Mouse (Mus musculus) leukemia stem cell, adult 10-12 weeks (primary cell): ENCODE measurements around the gene Kif27. TPM values are rescaled to one million over a fixed set of nuclear protein-coding genes. Genes with fewer than 3 reads are reported as not detected.

Experiments
- polyA plus RNA-seq: library from polyadenylated mRNA; stranded (reverse); fragments of >175 nt; gene quantifications from 2 replicates; pipeline ENCODE4 v1.2.3, GENCODE M21; 2012; ENCODE audit warnings: low replicate concordance

The Kif27 gene
- polyA plus RNA-seq = 0.08 TPM in 1 of 2 replicates, not detected in the other

GRCm38 (mm10) chr13:58358629-58359303 is at the start of gene Kif27:
Gene Kif27, minus strand, starts transcription at chr13:58359122.

DNA sequence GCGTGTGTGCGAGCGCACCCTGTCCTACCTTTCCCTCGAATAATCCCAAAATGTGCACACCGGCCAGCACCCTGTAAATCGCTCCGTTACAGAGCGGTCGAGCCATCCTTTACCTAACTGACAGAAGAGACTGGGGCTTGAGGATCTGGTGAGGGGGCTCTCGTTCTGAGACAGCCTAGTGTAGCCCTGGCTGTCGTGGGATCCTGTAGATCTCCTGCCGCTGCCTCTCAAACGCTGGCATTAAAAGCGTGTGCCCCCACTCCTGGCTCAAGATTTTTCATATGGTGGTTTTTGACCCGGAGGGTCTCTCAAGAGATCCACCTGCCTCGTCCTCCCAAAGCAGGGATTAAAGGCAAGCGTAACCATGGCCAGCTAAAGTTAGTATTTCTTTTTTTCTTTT is 44.3 kb upstream of the Kif27 start, which contains the start of gene Hnrnpk:
Hnrnpk (minus strand) TSS at position 101 of the 400 bp plus-strand sequence.

DNA sequence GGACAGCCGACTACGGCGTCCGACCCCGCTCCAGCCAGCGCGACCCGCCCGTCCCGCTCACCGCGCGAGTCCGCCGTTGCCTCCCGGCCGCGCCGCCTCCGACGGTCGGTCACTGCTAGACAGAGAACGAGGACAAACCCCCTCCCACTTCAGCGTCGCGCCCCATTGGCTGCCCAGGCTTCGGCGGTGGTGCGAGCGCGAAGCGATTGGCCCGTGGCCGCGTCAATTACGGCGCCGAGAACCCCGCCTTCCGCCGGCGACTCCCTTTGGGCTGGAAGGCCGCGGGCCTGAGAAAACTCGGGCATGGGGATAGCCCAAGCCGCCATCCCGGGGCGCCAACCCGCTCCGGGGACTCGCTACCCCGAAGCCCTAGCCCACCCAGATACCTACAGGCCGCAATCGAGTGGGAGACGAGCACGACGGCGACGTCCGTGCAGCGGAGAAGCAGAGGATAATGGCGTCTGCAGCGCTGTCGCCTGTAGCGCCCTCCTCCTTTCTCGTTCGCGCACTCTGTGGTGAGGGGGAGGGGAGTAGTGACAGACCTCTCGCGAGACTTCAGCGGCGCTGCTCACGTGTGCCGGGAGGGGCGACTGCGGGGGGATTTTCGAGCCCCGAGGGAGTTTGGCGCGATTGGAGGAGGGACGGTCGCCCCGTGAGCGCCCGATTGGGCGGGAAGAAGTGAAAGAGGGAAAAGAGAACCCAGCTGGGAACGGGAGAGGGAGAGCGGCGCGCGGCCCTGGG is 43.3 kb upstream of the Kif27 start, which contains the start of gene Rmi1:
Rmi1 (plus strand) TSS at position 246 of the 741 bp plus-strand sequence.

GRCm38 (mm10) chr13:58384779-58385546 is 26.0 kb upstream of the Kif27 start, which contains the start of gene 2210016F16Rik:
Gene 2210016F16Rik, minus strand, starts transcription at chr13:58385225.

DNA sequence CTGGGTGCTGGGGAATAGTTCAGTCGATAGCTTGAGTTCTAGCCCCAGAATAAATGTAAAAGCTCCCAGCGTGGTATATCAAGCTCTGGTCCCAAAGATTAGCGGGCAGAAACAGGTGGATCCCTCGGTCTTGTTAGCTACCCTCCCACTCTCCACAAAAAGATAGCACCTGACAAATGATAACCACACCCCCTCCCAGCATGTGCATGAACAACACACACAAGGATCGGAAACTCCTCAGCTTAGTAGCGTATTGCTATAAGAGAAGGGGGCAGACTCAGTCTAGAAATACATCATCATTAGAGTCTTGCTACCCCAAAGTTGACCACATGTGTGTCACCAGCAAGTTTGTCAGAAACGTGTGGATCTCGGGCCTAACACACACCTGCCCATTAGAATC is 83.3 kb downstream of the Kif27 start, which contains the start of gene Gkap1:
Gkap1 (minus strand) TSS at position 101 of the 400 bp plus-strand sequence.

Other genes with a start within 250 kb of the Kif27 start
- gene Klhl3, start 245.5 kb downstream of the Kif27 start, polyA plus RNA-seq = 0.05 and 0.06 TPM in 2 replicates
- gene Hnrnpa0, start 230.6 kb downstream of the Kif27 start, polyA plus RNA-seq = 432 and 806 TPM in 2 replicates
- gene Idnk, start 201.5 kb downstream of the Kif27 start, polyA plus RNA-seq = 5.4 and 8.9 TPM in 2 replicates
- 58.9 and 77.5 TPM in 2 replicates for gene Ubqln1, start 143.5 kb downstream of the Kif27 start, polyA plus RNA-seq
- gene Gkap1, start 83.4 kb downstream of the Kif27 start, polyA plus RNA-seq = 0.82 and 1.1 TPM in 2 replicates
- gene 2210016F16Rik, start 26.1 kb upstream of the Kif27 start, polyA plus RNA-seq = 33.9 and 40.1 TPM in 2 replicates
- gene Rmi1, start 43.1 kb upstream of the Kif27 start, polyA plus RNA-seq = 37.4 TPM in 2 replicates
- 356 and 390 TPM in 2 replicates for gene Hnrnpk, start 44.2 kb upstream of the Kif27 start, polyA plus RNA-seq